Comparison of ENCODE assay signal across 22 mouse cellular contexts in the genomic region with DNA sequence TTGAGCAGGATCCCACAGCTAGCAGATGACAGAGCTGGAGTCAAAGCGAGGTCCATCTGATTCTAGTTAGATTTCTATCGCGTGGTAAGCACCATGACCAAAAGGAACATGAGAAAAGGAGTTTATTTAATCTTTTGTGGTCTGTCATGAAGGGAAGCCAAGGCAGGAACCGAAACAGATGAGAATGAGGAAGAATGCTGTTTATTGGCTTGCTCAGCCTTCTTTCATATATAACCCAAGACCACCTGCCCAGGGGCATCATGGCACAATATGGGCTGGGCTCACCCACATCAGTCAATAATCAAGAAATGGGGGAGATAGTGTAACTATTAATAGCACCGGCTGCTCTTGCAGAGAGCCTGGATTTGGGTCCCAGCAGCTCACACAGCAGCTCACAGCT. TPM values are rescaled to one million over a fixed set of nuclear protein-coding genes. Genes with fewer than 3 reads are reported as not detected.
DNase-seq lines count a peak whose midpoint lies in the region; ATAC-seq and TF ChIP-seq lines count a peak whose summit lies in the region.
"Had no signal": no experiment of that assay in that cellular context is flagged by ENCODE, and none has a peak within 500 bp of the region (broad histone marks: within the 10 kb centered on the region; RNA-seq: fewer than 3 reads in every experiment).

No protein-coding gene starts in this region.

- H3K4me3 ChIP-seq in kidney, adult 2 months (ENCODE audit: insufficient read depth, low read depth, low read length) = no peak overlapping the region
- no peak overlapping the region for H3K4me3 ChIP-seq in kidney, embryonic 14.5 days (ENCODE audit: low read length)
- H3K4me3 ChIP-seq in bone marrow macrophage, adult 2 months (ENCODE audit: insufficient read depth, low read length) = no peak overlapping the region
- H3K4me3 ChIP-seq in forebrain, embryonic 11.5 days (ENCODE audit: low read depth, low read length) = no peak overlapping the region
- H3K4me3 ChIP-seq: embryonic facial prominence, embryonic 13.5 days; hindbrain, embryonic 12.5 days had no signal

- H3K9ac ChIP-seq in kidney, embryonic 14.5 days (ENCODE audit: low read depth, low read length) = no peak overlapping the region
- H3K9ac ChIP-seq in forebrain, embryonic 11.5 days (ENCODE audit: low read length) = no peak overlapping the region
- H3K9ac ChIP-seq: embryonic facial prominence, embryonic 13.5 days; hindbrain, embryonic 12.5 days had no signal

- no peak overlapping the region for H3K4me2 ChIP-seq in kidney, embryonic 14.5 days (replicated peaks; ENCODE audit: low read depth, low read length)
- H3K4me2 ChIP-seq in forebrain, embryonic 11.5 days (ENCODE audit: low read depth, low read length, severe bottlenecking) = no peak overlapping the region
- H3K4me2 ChIP-seq: embryonic facial prominence, embryonic 13.5 days; hindbrain, embryonic 12.5 days had no signal

- H3K36me3 ChIP-seq in kidney, adult 2 months (ENCODE audit: control insufficient read depth, insufficient read depth, low read length) = no peaks in the 10 kb centered on the region
- H3K36me3 ChIP-seq in kidney, embryonic 14.5 days (ENCODE audit: control insufficient read depth, insufficient read depth, low read length) = no peaks in the 10 kb centered on the region
- no peaks in the 10 kb centered on the region for H3K36me3 ChIP-seq in forebrain, embryonic 11.5 days (ENCODE audit: control insufficient read depth, insufficient read depth, low read length)
- H3K36me3 ChIP-seq: embryonic facial prominence, embryonic 13.5 days; G1E; hindbrain, embryonic 12.5 days had no signal

- no peaks in the 10 kb centered on the region for H3K27me3 ChIP-seq in kidney, adult 2 months (replicated peaks; ENCODE audit: control insufficient read depth, insufficient read depth, low read length)
- H3K27me3 ChIP-seq in kidney, embryonic 14.5 days (ENCODE audit: control insufficient read depth, insufficient read depth, low read length) = no peaks in the 10 kb centered on the region
- H3K27me3 ChIP-seq in forebrain, embryonic 11.5 days (ENCODE audit: control insufficient read depth, insufficient read depth, low read length) = no peaks in the 10 kb centered on the region
- H3K27me3 ChIP-seq: hindbrain, embryonic 12.5 days had no signal

- H3K9me3 ChIP-seq in kidney, embryonic 14.5 days (ENCODE audit: control insufficient read depth, low read length) = no peaks in the 10 kb centered on the region
- H3K9me3 ChIP-seq in forebrain, embryonic 11.5 days (ENCODE audit: control insufficient read depth, low read length) = no peaks in the 10 kb centered on the region
- H3K9me3 ChIP-seq: embryonic facial prominence, embryonic 13.5 days; hindbrain, embryonic 12.5 days had no signal

- peak; percentile 3 for DNase-seq in kidney, adult 2 months
- no peak for DNase-seq in retina, postnatal 1 day
- no peak for DNase-seq in forebrain, embryonic 11.5 days (ENCODE audit: low spot score)
- DNase-seq: adrenal gland, postnatal 10 days; B cell, adult 2 months; cerebellum, adult 2 months; cerebellum, postnatal 10 days; gastrocnemius, postnatal 10 days; heart, postnatal 10 days; heart, postnatal 4 days had no signal

- no peak for TF ChIP-seq CTCF in kidney, adult 2 months (conservative IDR thresholded peaks at IDR 0.05; ENCODE audit: insufficient read depth, insufficient read length, low read depth, low read length)
- TF ChIP-seq CTCF in bone marrow macrophage, adult 2 months (IDR thresholded peaks at IDR 0.05; ENCODE audit: low read depth, low read length) = no peak

- no peaks in the 10 kb centered on the region for H3K4me1 ChIP-seq in kidney, adult 2 months (ENCODE audit: control insufficient read depth, insufficient read depth, low read length)
- H3K4me1 ChIP-seq in kidney, embryonic 14.5 days (ENCODE audit: control insufficient read depth, insufficient read depth, low read length) = no peaks in the 10 kb centered on the region
- peaks cover 56% of the 10 kb centered on the region for H3K4me1 ChIP-seq in bone marrow macrophage, adult 2 months (ENCODE audit: control insufficient read depth, insufficient read depth, low read length)
- no peaks in the 10 kb centered on the region for H3K4me1 ChIP-seq in forebrain, embryonic 11.5 days (replicated peaks; ENCODE audit: control insufficient read depth, insufficient read depth, low read length)

- TF ChIP-seq POLR2A in kidney, adult 2 months (IDR thresholded peaks at IDR 0.05; ENCODE audit: low read depth, low read length) = no peak
- no peak for TF ChIP-seq POLR2A in bone marrow macrophage, adult 2 months (IDR thresholded peaks at IDR 0.05; ENCODE audit: borderline replicate concordance, low read depth, low read length)

- 86% methylated on average over 5 of the region's 5 CpGs for WGBS in kidney, adult 2 months
- 85% methylated on average over 5 of the region's 5 CpGs for WGBS in kidney, embryonic 14.5 days
- 89% methylated on average over 5 of the region's 5 CpGs for WGBS in forebrain, embryonic 11.5 days

- no peak for ATAC-seq in kidney, embryonic 14.5 days (ENCODE audit: low FRiP score, low TSS enrichment)
- peak; percentile 61 for ATAC-seq in common myeloid progenitor, adult 5-6 weeks (replicated peaks; ENCODE audit: low read depth, poor library complexity, severe bottlenecking)
- peak; percentile 55 for ATAC-seq in megakaryocyte progenitor cell, adult 5-6 weeks (replicated peaks; ENCODE audit: poor library complexity)
- ATAC-seq in forebrain, embryonic 11.5 days (replicated peaks; ENCODE audit: low FRiP score) = no peak
- ATAC-seq: CD4-positive, CD25-positive, alpha-beta regulatory T cell, adult 4 months; forebrain, embryonic 14.5 days; hindbrain, embryonic 16.5 days; inflammation-experienced regulatory T-cells, adult 6 months; intestine, postnatal 0 days had no signal

- no peak overlapping the region for H3K27ac ChIP-seq in kidney, adult 2 months (ENCODE audit: insufficient read depth, low read depth, low read length)
- no peak overlapping the region for H3K27ac ChIP-seq in kidney, embryonic 14.5 days (ENCODE audit: low read depth, low read length)
- H3K27ac ChIP-seq in bone marrow macrophage, adult 2 months (ENCODE audit: insufficient read depth, low read depth, low read length) = peak overlapping the region; percentile 85
- no peak overlapping the region for H3K27ac ChIP-seq in forebrain, embryonic 11.5 days (ENCODE audit: low read depth, low read length)
- H3K27ac ChIP-seq: embryonic facial prominence, embryonic 13.5 days; hindbrain, embryonic 12.5 days had no signal

RNA-seq across cellular contexts. Expression of gene Hrh1, which starts 33.0 kb away (rescaled TPM):
- 0.23 and 0.34 TPM in 2 replicates for polyA plus RNA-seq in kidney, adult 2 months (2012; rRNA removed)
- polyA plus RNA-seq in kidney, embryonic 14.5 days (2014; fragmentation: Nextera tagmentation; extraction: Ambion mirVana) = 0.16 TPM in 1 of 2 replicates, not detected in the other
- 0.66 and 0.76 TPM in 2 replicates for polyA plus RNA-seq in bone marrow macrophage, adult 2 months (2012; ENCODE audit: insufficient read depth, insufficient read length, missing spikeins)
- 0.09 TPM in 1 of 2 replicates, not detected in the other for total RNA-seq in common myeloid progenitor, adult 5-6 weeks (2017)
- total RNA-seq in megakaryocyte progenitor cell, adult 5-6 weeks (2015) = 0.17 TPM in 1 of 2 replicates, not detected in the other
- 0.17 TPM in 1 of 2 replicates, not detected in the other for total RNA-seq in megakaryocyte progenitor cell, adult 5-6 weeks (2017)
- polyA plus RNA-seq in forebrain, embryonic 11.5 days (2014; fragmentation: Nextera tagmentation; extraction: Ambion mirVana) = 0.33 and 0.47 TPM in 2 replicates
- polyA plus RNA-seq: CD4-positive, CD25-positive, alpha-beta regulatory T cell, adult 4 months; embryonic facial prominence, embryonic 13.5 days; G1E had no signal

Comparison
In these comparisons a context has a peak if more than half of its experiments do, and no peak if none do; other contexts are left out.
1. ATAC-seq: peak in common myeloid progenitor, adult 5-6 weeks (single experiment) and megakaryocyte progenitor cell, adult 5-6 weeks (single experiment); none in kidney, embryonic 14.5 days (single experiment) and forebrain, embryonic 11.5 days (single experiment).